Mouse (Mus musculus) midbrain, embryonic 10.5 days (tissue): ENCODE measurements around the gene Gm8909. TPM values are rescaled to one million over a fixed set of nuclear protein-coding genes. Genes with fewer than 3 reads are reported as not detected.
"Not testable (repeated sequence)": the region's sequence is repeated elsewhere in the genome, so short reads cannot be mapped to it uniquely, and the experiment has no call there.

ENCODE experiments used
- DNase-seq: peaks from one replicate; pipeline ENCODE4 v3.0.0-alpha.2; 2017; ENCODE audit warnings: low spot score
- H3K27ac ChIP-seq: fragments of 300-500 bp; sonication (generic); replicated peaks from 2 replicates; pipeline ENCODE4 v1.5.1; 2016; ENCODE audit warnings: mild to moderate bottlenecking
- H3K27me3 ChIP-seq: fragments of 300-500 bp; sonication (generic); 2 replicates; pipeline ENCODE4 v1.6.1; 2016; ENCODE audit warnings: low read depth, mild to moderate bottlenecking; ENCODE audit not compliant: poor library complexity, severe bottlenecking
- H3K36me3 ChIP-seq: fragments of 300-500 bp; sonication (generic); 2 replicates; pipeline ENCODE4 v1.6.1; 2016; ENCODE audit warnings: mild to moderate bottlenecking, moderate library complexity
- H3K4me1 ChIP-seq: fragments of 300-500 bp; sonication (generic); 2 replicates; pipeline ENCODE4 v1.6.1; 2016
- H3K4me3 ChIP-seq: fragments of 300-500 bp; sonication (generic); 2 replicates; pipeline ENCODE4 v1.5.1; 2016; ENCODE audit warnings: mild to moderate bottlenecking, moderate library complexity
- H3K9me3 ChIP-seq: fragments of 300-500 bp; sonication (generic); replicated peaks from 2 replicates; pipeline ENCODE4 v1.6.1; 2016; ENCODE audit warnings: mild to moderate bottlenecking
- WGBS: fragments of 180-500 bp; shearing (Covaris S2); methylation state at CpG from one replicate; pipeline ENCODE4 v1.1.7; 2016; 5-methylcytosine and 5-hydroxymethylcytosine counted together
- polyA plus RNA-seq: library from polyadenylated mRNA; unstranded; fragments of >200 nt; fragmentation: Nextera tagmentation; extraction: Ambion mirVana; gene quantifications from 2 replicates; pipeline ENCODE4 v1.2.1, GENCODE M21; 2016

The Gm8909 gene
- polyA plus RNA-seq, 1 experiment from 2014 or later = 0.22 TPM

GRCm38 (mm10) chr17:36154271-36155149 is 13.8 kb downstream of the Gm8909 start:
- Histone ChIP-seq H3K9me3 (no peaks in the 10 kb centered on the region), H3K4me3 (no peak overlapping the region), H3K4me1 (peaks cover 4% of the 10 kb centered on the region), H3K27ac (no peak overlapping the region), H3K36me3 (no peaks in the 10 kb centered on the region), H3K27me3 (peaks cover 82% of the 10 kb centered on the region)
- WGBS = 19% methylated on average over 3 of the region's 3 CpGs
- no peak for DNase-seq

- H3K27ac ChIP-seq, DNase-seq, H3K4me3 ChIP-seq, H3K9me3 ChIP-seq, H3K4me1 ChIP-seq, H3K36me3 ChIP-seq: not testable (repeated sequence)
- 57% methylated on average over 4 of the region's 4 CpGs for WGBS
- H3K27me3 ChIP-seq = peaks cover 74% of the 10 kb centered on the region
Observed at GRCm38 (mm10) chr17:36151200-36151599, 17.1 kb downstream of the Gm8909 start.

GRCm38 (mm10) chr17:36148468-36148867 is 19.9 kb downstream of the Gm8909 start:
- not testable (repeated sequence) for H3K9me3 ChIP-seq, H3K4me1 ChIP-seq, DNase-seq, H3K36me3 ChIP-seq, H3K4me3 ChIP-seq, H3K27ac ChIP-seq
- peaks cover 72% of the 10 kb centered on the region for H3K27me3 ChIP-seq
- WGBS = 67% methylated on average over 5 of the region's 5 CpGs

- peaks cover 72% of the 10 kb centered on the region for H3K27me3 ChIP-seq
- H3K4me3 ChIP-seq, DNase-seq, H3K9me3 ChIP-seq, H3K4me1 ChIP-seq, H3K36me3 ChIP-seq, H3K27ac ChIP-seq: not testable (repeated sequence)
- 87% methylated on average over 1 of the region's 1 CpGs for WGBS
Observed at GRCm38 (mm10) chr17:36146937-36147336, 21.4 kb downstream of the Gm8909 start.

- not testable (repeated sequence) for H3K4me1 ChIP-seq, H3K27ac ChIP-seq, DNase-seq, H3K36me3 ChIP-seq, H3K9me3 ChIP-seq
- H3K4me3 ChIP-seq = peak overlapping the region; percentile 47
- WGBS = 2% methylated on average over 13 of the region's 13 CpGs
- peaks cover 78% of the 10 kb centered on the region for H3K27me3 ChIP-seq
Observed at GRCm38 (mm10) chr17:36145861-36146156, 22.5 kb downstream of the Gm8909 start.

- Histone ChIP-seq H3K36me3 (no peaks in the 10 kb centered on the region), H3K4me1 (peaks cover 10% of the 10 kb centered on the region), H3K27me3 (peaks cover 77% of the 10 kb centered on the region), H3K9me3 (no peaks in the 10 kb centered on the region), H3K4me3 (peak overlapping the region; percentile 47), H3K27ac (no peak overlapping the region)
- 1% methylated on average over 78 of the region's 78 CpGs for WGBS
- DNase-seq = peak; percentile 38
Observed at GRCm38 (mm10) chr17:36145111-36145860, 23.1 kb downstream of the Gm8909 start.

GRCm38 (mm10) chr17:36136299-36136848 is 32.0 kb downstream of the Gm8909 start:
- WGBS = 77% methylated on average over 1 of the region's 1 CpGs
- H3K27ac ChIP-seq, H3K9me3 ChIP-seq, H3K36me3 ChIP-seq, H3K4me1 ChIP-seq, DNase-seq, H3K4me3 ChIP-seq: not testable (repeated sequence)
- H3K27me3 ChIP-seq = peaks cover 27% of the 10 kb centered on the region

- not testable (repeated sequence) for H3K27ac ChIP-seq, H3K4me3 ChIP-seq, H3K9me3 ChIP-seq, DNase-seq, H3K36me3 ChIP-seq, H3K4me1 ChIP-seq
- peaks cover 28% of the 10 kb centered on the region for H3K27me3 ChIP-seq
Observed at GRCm38 (mm10) chr17:36135421-36136231, 32.7 kb downstream of the Gm8909 start.

- WGBS = 75% methylated on average over 5 of the region's 5 CpGs
- H3K9me3 ChIP-seq = no peaks in the 10 kb centered on the region
- no peak overlapping the region for H3K27ac ChIP-seq
- no peak for DNase-seq
- H3K27me3 ChIP-seq = peaks cover 30% of the 10 kb centered on the region
- H3K4me3 ChIP-seq = no peak overlapping the region
- H3K4me1 ChIP-seq = 0 out of 2 replicates have a peak, but pooled peaks cover 3% of the 10 kb centered on the region
- H3K36me3 ChIP-seq = no peaks in the 10 kb centered on the region
Observed at GRCm38 (mm10) chr17:36131516-36132265, 36.6 kb downstream of the Gm8909 start.

GRCm38 (mm10) chr17:36128968-36129817 is 39.1 kb downstream of the Gm8909 start, which contains the start of gene Gm7030:
Gene Gm7030, minus strand, starts transcription at chr17:36129425.
- 23% methylated on average over 26 of the region's 28 CpGs for WGBS
- not testable (repeated sequence) for DNase-seq, H3K36me3 ChIP-seq, H3K4me3 ChIP-seq, H3K27ac ChIP-seq, H3K9me3 ChIP-seq, H3K4me1 ChIP-seq
- peaks cover 30% of the 10 kb centered on the region for H3K27me3 ChIP-seq

GRCm38 (mm10) chr17:36128525-36128924 is 39.8 kb downstream of the Gm8909 start:
- H3K27ac ChIP-seq, H3K4me1 ChIP-seq, DNase-seq, H3K9me3 ChIP-seq, H3K4me3 ChIP-seq, H3K36me3 ChIP-seq: not testable (repeated sequence)
- WGBS = 65% methylated on average over 12 of the region's 13 CpGs
- peaks cover 27% of the 10 kb centered on the region for H3K27me3 ChIP-seq
